Mouse (Mus musculus): ENCODE data around the gene Gm7697.
"Not testable (repeated sequence)": the region's sequence is repeated elsewhere in the genome, so short reads cannot be mapped to it uniquely, and the experiment has no call there.

GRCm38 (mm10) chr8:69547208-69547607 is 24.4 kb upstream of the Gm7697 start:
- not testable (repeated sequence) for TF ChIP-seq HCFC1 (IDR thresholded peaks at IDR 0.05; ENCODE audit: borderline replicate concordance, insufficient read depth, low read length); CHD2 (IDR thresholded peaks at IDR 0.05; ENCODE audit: low read depth, low read length)

Data from ES-E14 (cell line).